Mouse (Mus musculus): ENCODE measurements at regions not wholly inside any gene's neighbourhood (a gene's known extent, or its start where the extent isn't known, plus 50 kb on each side); places are given as distances from the start of the nearest gene placed in this dataset.

DNA sequence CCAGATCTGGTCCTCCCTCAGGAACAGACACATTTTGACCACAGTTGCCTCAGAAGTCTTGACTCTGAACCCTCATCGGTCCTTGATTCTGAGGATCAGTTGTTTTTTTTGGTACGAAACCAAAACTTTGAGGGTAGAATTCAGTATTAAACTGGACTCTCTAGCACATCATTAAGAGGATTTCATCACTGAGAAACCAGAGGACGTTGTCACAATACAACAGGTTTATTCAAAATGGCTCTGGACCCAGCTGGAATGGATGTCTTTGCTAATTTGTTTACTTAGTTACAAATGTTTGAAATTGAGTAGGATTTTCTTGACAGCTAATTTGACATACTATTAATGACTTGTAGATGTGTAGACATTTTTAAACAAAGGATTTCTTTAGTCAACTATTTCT is 163.7 kb downstream of the Pten start:
- H3K27ac ChIP-seq (ENCODE audit: low read depth, low read length), result no peak overlapping the region
- TF ChIP-seq CTCF (IDR thresholded peaks at IDR 0.05; ENCODE audit: low read depth), result no peak
- no peaks in the 10 kb centered on the region for H3K36me3 ChIP-seq (ENCODE audit: insufficient read depth)
- WGBS, result 83% methylated on average over 3 of the region's 3 CpGs
- H3K4me2 ChIP-seq (ENCODE audit: low read depth), result no peak overlapping the region
- no peak for ATAC-seq
- H3K4me3 ChIP-seq (ENCODE audit: low read depth, low read length), result no peak overlapping the region
- no peaks in the 10 kb centered on the region for H3K4me1 ChIP-seq (ENCODE audit: insufficient read depth)
- DNase-seq, result no peak
- H3K9ac ChIP-seq, result no peak overlapping the region
- H3K27me3 ChIP-seq (ENCODE audit: insufficient read depth, low read length), result no peaks in the 10 kb centered on the region
- no peaks in the 10 kb centered on the region for H3K9me3 ChIP-seq (ENCODE audit: low read length)

DNA sequence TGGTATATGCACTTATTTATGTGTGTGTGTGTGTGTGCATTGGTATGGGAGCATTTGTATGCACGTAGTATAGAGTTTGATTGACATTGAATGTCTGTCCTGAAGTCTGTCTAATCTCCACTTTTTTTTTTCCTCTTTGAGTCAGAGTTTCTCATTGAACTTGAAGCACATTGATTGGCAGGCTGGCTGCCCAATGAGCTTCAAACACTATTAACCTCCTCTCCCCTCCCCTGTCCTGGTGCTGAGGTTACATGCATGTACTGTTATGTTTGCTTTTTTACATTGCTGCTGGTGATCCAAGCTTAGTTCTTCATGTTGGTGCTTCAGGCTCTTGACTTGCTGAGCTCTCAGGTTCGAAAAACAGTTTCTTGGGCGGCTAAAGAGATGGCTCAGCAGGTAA is 166.6 kb downstream of the Pten start:
- Histone ChIP-seq H3K4me1 (ENCODE audit: insufficient read depth) (no peaks in the 10 kb centered on the region), H3K36me3 (ENCODE audit: insufficient read depth) (no peaks in the 10 kb centered on the region), H3K27me3 (ENCODE audit: insufficient read depth, low read length) (no peaks in the 10 kb centered on the region), H3K4me3 (ENCODE audit: low read depth, low read length) (no peak overlapping the region), H3K9ac (no peak overlapping the region), H3K9me3 (ENCODE audit: low read length) (no peaks in the 10 kb centered on the region), H3K27ac (ENCODE audit: low read depth, low read length) (no peak overlapping the region), H3K4me2 (ENCODE audit: low read depth) (no peak overlapping the region)
- WGBS, result 82% methylated on average over 3 of the region's 3 CpGs
- TF ChIP-seq CTCF (IDR thresholded peaks at IDR 0.05; ENCODE audit: low read depth), result no peak
- ATAC-seq, result no peak
- DNase-seq, result no peak

DNA sequence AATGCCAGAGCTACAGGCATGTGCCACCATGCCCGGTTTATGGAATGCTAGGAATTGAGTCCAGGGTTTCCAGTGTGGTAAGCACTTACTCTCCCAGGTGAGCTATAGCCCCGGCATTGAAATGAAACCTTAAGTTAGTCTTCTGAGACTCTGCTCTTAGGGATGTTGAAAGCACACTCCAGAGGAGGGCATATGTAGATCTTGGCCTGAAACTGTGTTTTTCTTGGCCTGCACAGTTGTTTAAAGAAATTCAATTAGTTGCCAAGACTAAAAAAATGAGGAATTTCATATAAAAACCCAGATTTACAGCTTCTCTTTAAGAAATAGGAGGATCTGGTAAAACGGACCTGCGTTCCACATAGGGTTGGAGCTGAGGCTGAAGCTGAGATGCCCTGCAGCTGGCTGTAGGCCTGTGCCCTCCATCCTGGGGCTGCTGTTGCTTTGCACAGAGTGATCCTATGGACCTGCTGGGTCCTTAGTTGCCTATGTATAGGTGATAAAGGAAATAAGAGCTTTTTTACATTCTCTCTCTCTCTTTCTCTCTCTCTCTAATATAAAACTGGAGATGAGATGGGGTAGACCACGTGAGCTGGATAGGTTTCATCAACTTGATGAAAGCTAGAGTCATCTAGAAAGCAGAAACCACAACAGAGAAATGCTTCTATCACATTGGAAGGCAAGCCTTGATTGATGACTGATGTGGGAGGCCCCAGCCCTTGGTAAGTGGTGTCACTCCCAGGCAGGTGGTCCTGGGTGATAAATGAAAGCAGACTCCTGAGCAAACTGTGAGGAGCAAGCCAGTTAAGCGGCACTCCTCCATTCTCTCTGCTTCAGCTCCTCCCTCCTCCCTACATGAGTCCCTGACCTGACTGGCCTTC is 168.6 kb downstream of the Pten start:
- Histone ChIP-seq H3K4me2 (ENCODE audit: low read depth) (no peak overlapping the region), H3K9me3 (ENCODE audit: low read length) (no peaks in the 10 kb centered on the region), H3K27me3 (ENCODE audit: insufficient read depth, low read length) (no peaks in the 10 kb centered on the region), H3K36me3 (ENCODE audit: insufficient read depth) (no peaks in the 10 kb centered on the region), H3K4me3 (ENCODE audit: low read depth, low read length) (no peak overlapping the region), H3K4me1 (ENCODE audit: insufficient read depth) (no peaks in the 10 kb centered on the region), H3K27ac (ENCODE audit: low read depth, low read length) (no peak overlapping the region), H3K9ac (no peak overlapping the region)
- no peak for TF ChIP-seq CTCF (IDR thresholded peaks at IDR 0.05; ENCODE audit: low read depth)
- no peak for ATAC-seq
- DNase-seq, result peak; percentile 10
- WGBS, result 72% methylated on average over 6 of the region's 6 CpGs

DNA sequence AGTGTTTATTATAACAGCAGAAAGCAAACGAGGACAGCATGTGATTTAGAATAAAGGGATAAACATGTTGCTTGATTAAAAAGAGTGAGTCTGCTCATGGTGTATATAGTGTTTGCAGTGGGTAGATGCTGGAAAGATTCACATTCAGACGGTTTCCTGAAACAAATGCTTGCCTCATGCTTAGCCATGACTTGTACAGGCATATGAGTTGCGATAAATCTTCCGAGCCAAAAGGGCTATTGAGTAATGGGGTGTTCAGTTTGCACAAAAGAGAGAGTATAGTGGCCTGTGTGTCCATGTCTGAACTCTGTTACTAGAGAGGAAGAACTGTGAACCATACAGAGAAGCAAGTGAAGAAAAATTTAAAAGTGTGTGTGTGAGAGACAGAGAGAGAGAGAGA is 169.3 kb downstream of the Pten start:
- TF ChIP-seq CTCF (IDR thresholded peaks at IDR 0.05; ENCODE audit: low read depth), result no peak
- Histone ChIP-seq H3K4me1 (ENCODE audit: insufficient read depth) (no peaks in the 10 kb centered on the region), H3K9ac (no peak overlapping the region), H3K4me2 (ENCODE audit: low read depth) (no peak overlapping the region), H3K36me3 (ENCODE audit: insufficient read depth) (no peaks in the 10 kb centered on the region), H3K27me3 (ENCODE audit: insufficient read depth, low read length) (no peaks in the 10 kb centered on the region), H3K4me3 (ENCODE audit: low read depth, low read length) (no peak overlapping the region), H3K27ac (ENCODE audit: low read depth, low read length) (no peak overlapping the region), H3K9me3 (ENCODE audit: low read length) (no peaks in the 10 kb centered on the region)
- WGBS, result 73% methylated on average over 4 of the region's 4 CpGs
- ATAC-seq (no peak), DNase-seq (no peak)

DNA sequence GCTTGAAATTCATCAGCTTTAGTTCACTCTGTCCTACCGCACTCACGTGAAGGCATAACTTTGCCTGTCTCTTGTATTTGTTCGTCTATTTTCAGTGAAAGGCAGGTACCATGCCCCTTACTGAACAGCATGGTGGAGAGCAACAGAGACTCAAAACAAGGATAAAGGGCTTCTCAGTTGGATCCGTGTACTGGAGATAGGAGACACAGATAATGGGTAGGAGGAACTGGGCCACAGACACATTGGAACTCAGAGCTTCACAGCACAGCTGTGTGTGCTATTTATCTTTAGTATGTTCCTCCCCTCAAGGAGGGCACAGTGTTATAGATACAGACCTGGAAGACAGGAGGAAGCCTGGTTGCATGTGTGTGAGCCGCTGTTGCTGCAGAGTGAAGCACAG is 176.4 kb downstream of the Pten start:
- Histone ChIP-seq H3K4me3 (ENCODE audit: low read depth, low read length) (no peak overlapping the region), H3K9ac (no peak overlapping the region), H3K4me2 (ENCODE audit: low read depth) (no peak overlapping the region), H3K36me3 (ENCODE audit: insufficient read depth) (no peaks in the 10 kb centered on the region), H3K9me3 (ENCODE audit: low read length) (no peaks in the 10 kb centered on the region), H3K27ac (ENCODE audit: low read depth, low read length) (no peak overlapping the region), H3K27me3 (ENCODE audit: insufficient read depth, low read length) (no peaks in the 10 kb centered on the region), H3K4me1 (ENCODE audit: insufficient read depth) (no peaks in the 10 kb centered on the region)
- DNase-seq (no peak), ATAC-seq (no peak)
- no peak for TF ChIP-seq CTCF (IDR thresholded peaks at IDR 0.05; ENCODE audit: low read depth)
- 86% methylated on average over 5 of the region's 5 CpGs for WGBS

DNA sequence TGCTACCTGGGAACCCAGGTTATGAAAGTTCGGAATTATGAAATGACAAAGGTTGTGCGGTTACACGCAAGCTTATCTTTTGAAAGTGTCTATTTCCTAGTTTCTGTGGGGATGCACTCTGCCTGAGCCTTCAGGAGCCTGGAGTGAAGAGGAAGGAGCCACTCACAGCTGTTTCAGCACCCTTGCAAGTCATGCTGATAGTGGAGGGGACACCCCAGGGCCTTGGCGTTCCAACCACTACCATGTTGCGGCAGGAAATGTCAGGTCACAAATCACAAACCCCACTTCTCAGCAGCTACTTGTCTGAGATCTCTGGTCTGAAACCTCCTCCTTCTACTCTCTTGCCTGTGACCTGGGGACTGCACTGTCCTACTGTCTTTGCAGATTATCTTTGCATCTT is 178.3 kb downstream of the Pten start:
- Histone ChIP-seq H3K4me1 (ENCODE audit: insufficient read depth) (no peaks in the 10 kb centered on the region), H3K4me2 (ENCODE audit: low read depth) (no peak overlapping the region), H3K4me3 (ENCODE audit: low read depth, low read length) (no peak overlapping the region), H3K9me3 (ENCODE audit: low read length) (no peaks in the 10 kb centered on the region), H3K36me3 (ENCODE audit: insufficient read depth) (no peaks in the 10 kb centered on the region), H3K9ac (no peak overlapping the region), H3K27ac (ENCODE audit: low read depth, low read length) (no peak overlapping the region), H3K27me3 (ENCODE audit: insufficient read depth, low read length) (no peaks in the 10 kb centered on the region)
- ATAC-seq (no peak), DNase-seq (no peak)
- TF ChIP-seq CTCF (IDR thresholded peaks at IDR 0.05; ENCODE audit: low read depth), result no peak
- 92% methylated on average over 5 of the region's 5 CpGs for WGBS

DNA sequence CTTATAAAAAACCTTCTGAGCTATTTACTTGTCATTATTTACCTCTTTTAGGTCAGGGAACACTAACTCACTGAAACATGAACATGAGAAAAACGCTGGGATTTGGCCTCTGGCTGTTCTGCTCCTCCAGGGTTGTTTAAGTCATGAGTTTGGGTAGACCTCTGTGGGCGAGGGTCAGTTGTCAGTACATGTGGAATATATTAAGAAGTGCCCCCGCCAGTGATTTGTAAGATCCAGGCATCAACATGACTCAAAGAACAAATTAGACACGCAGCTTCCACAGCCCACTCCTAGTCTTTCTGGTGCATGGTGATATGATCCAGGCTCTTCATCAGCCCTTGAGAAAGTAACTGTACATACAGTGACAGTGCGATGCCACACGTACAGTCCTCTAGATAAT is 180.3 kb downstream of the Pten start:
- TF ChIP-seq CTCF (IDR thresholded peaks at IDR 0.05; ENCODE audit: low read depth), result no peak
- ATAC-seq (no peak), DNase-seq (no peak)
- Histone ChIP-seq H3K9ac (no peak overlapping the region), H3K27ac (ENCODE audit: low read depth, low read length) (no peak overlapping the region), H3K27me3 (ENCODE audit: insufficient read depth, low read length) (no peaks in the 10 kb centered on the region), H3K4me2 (ENCODE audit: low read depth) (no peak overlapping the region), H3K9me3 (ENCODE audit: low read length) (no peaks in the 10 kb centered on the region), H3K4me3 (ENCODE audit: low read depth, low read length) (no peak overlapping the region), H3K4me1 (ENCODE audit: insufficient read depth) (no peaks in the 10 kb centered on the region), H3K36me3 (ENCODE audit: insufficient read depth) (no peaks in the 10 kb centered on the region)
- 87% methylated on average over 6 of the region's 6 CpGs for WGBS

Data from forebrain, postnatal 0 days (tissue).